Mouse (Mus musculus) intestine, embryonic 15.5 days (tissue): ENCODE results near the gene Cep170. TPM values are rescaled to one million over a fixed set of nuclear protein-coding genes. Genes with fewer than 3 reads are reported as not detected.

Experiments
- ATAC-seq: fragments of 200-750 bp; cut with Nextera tagmentation; 2 replicates; pipeline ENCODE4 v1.8.0; 2017; ENCODE audit warnings: moderate TSS enrichment, moderate library complexity
- H3K27ac ChIP-seq: fragments of 300-500 bp; sonication (generic); 2 replicates; pipeline ENCODE4 v1.5.1; 2015; ENCODE audit warnings: mild to moderate bottlenecking, inconsistent platforms
- H3K27me3 ChIP-seq: fragments of 300-500 bp; sonication (generic); replicated peaks from 2 replicates; pipeline ENCODE4 v1.6.1; 2015; ENCODE audit warnings: inconsistent platforms
- H3K36me3 ChIP-seq: fragments of 300-500 bp; sonication (generic); 2 replicates; pipeline ENCODE4 v1.6.1; 2015; ENCODE audit warnings: inconsistent platforms
- H3K4me1 ChIP-seq: fragments of 300-500 bp; sonication (generic); replicated peaks from 2 replicates; pipeline ENCODE4 v1.6.1; 2015; ENCODE audit warnings: inconsistent platforms
- H3K4me2 ChIP-seq: fragments of 300-500 bp; sonication (generic); replicated peaks from 2 replicates; pipeline ENCODE4 v1.6.1; 2015; ENCODE audit warnings: mild to moderate bottlenecking, inconsistent platforms
- H3K4me3 ChIP-seq: fragments of 300-500 bp; sonication (generic); replicated peaks from 2 replicates; pipeline ENCODE4 v1.5.1; 2015; ENCODE audit warnings: inconsistent platforms
- H3K9ac ChIP-seq: fragments of 300-500 bp; sonication (generic); 2 replicates; pipeline ENCODE4 v1.6.1; 2015; ENCODE audit warnings: inconsistent platforms
- H3K9me3 ChIP-seq: fragments of 300-500 bp; sonication (generic); 2 replicates; pipeline ENCODE4 v1.6.1; 2016; ENCODE audit warnings: inconsistent platforms
- WGBS: fragments of 180-500 bp; shearing (Covaris S2); methylation state at CpG from one replicate; pipeline ENCODE4 v1.1.7; 2015; 5-methylcytosine and 5-hydroxymethylcytosine counted together
- microRNA counts: library from miRNA; unstranded; fragments of <30 nt; microRNA quantifications from one replicate; lab custom pipeline; 2016
- polyA plus RNA-seq: library from polyadenylated mRNA; unstranded; fragments of >200 nt; fragmentation: Nextera tagmentation; extraction: Ambion mirVana; gene quantifications from 2 replicates; pipeline ENCODE4 v1.2.1, GENCODE M21; 2015

Cep170 gene
- polyA plus RNA-seq, 1 experiment from 2014 or later = 17.6 TPM

- no peak overlapping the region for H3K4me2 ChIP-seq
- no peak overlapping the region for H3K4me3 ChIP-seq
- H3K36me3 ChIP-seq = no peaks in the 10 kb centered on the region
- WGBS = 74% methylated on average over 8 of the region's 8 CpGs
- H3K27me3 ChIP-seq = no peaks in the 10 kb centered on the region
- no peak overlapping the region for H3K9ac ChIP-seq
- H3K9me3 ChIP-seq = no peaks in the 10 kb centered on the region
- ATAC-seq = no peak
- no peak overlapping the region for H3K27ac ChIP-seq
- H3K4me1 ChIP-seq = no peaks in the 10 kb centered on the region
Measured at GRCm38 (mm10) chr1:176723858-176724713, 89.8 kb downstream of the Cep170 start.

- 44% methylated on average over 2 of the region's 2 CpGs for WGBS
- H3K4me1 ChIP-seq = no peaks in the 10 kb centered on the region
- H3K9me3 ChIP-seq = no peaks in the 10 kb centered on the region
Measured at GRCm38 (mm10) chr1:176712436-176712835, 101.4 kb downstream of the Cep170 start.

GRCm38 (mm10) chr1:176700226-176700625 lies 113.6 kb downstream of the Cep170 start:
- no peak overlapping the region for H3K4me2 ChIP-seq
- H3K27me3 ChIP-seq = no peaks in the 10 kb centered on the region
- no peaks in the 10 kb centered on the region for H3K9me3 ChIP-seq
- H3K4me3 ChIP-seq = no peak overlapping the region
- H3K36me3 ChIP-seq = no peaks in the 10 kb centered on the region
- ATAC-seq = no peak
- no peak overlapping the region for H3K9ac ChIP-seq
- 93% methylated on average over 1 of the region's 1 CpGs for WGBS
- H3K27ac ChIP-seq = no peak overlapping the region
- H3K4me1 ChIP-seq = no peaks in the 10 kb centered on the region

More at GRCm38 (mm10) chr1:176712436-176712835, 101.4 kb downstream of the Cep170 start:
- Histone ChIP-seq H3K36me3 (no peaks in the 10 kb centered on the region), H3K27me3 (no peaks in the 10 kb centered on the region), H3K9ac (no peak overlapping the region), H3K27ac (no peak overlapping the region), H3K4me2 (no peak overlapping the region), H3K4me3 (no peak overlapping the region)
- no peak for ATAC-seq

DNA sequence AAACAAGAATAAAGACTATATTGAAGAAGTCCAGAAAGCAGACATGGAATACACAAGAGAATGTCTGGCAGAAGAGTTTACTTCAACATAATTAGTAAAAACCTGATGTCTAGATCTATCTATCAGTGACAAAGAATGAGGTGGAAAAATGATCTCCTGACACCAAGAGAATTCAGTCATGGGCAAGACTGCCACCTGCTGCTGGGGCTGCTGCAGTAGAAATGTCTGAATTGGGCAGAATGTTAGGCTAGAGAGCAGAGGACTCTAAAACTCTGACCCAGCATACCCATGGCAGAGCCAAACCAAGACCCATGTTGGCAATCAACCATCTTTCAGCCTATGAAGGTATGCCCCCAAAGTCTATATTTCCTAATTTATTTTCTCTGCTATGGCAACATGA lies 114.1 kb downstream of the Cep170 start:
- H3K27ac ChIP-seq = no peak overlapping the region
- H3K36me3 ChIP-seq = no peaks in the 10 kb centered on the region
- H3K4me3 ChIP-seq = no peak overlapping the region
- ATAC-seq = no peak
- H3K4me1 ChIP-seq = no peaks in the 10 kb centered on the region
- no peak overlapping the region for H3K4me2 ChIP-seq
- H3K9me3 ChIP-seq = no peaks in the 10 kb centered on the region
- no peaks in the 10 kb centered on the region for H3K27me3 ChIP-seq
- H3K9ac ChIP-seq = no peak overlapping the region

DNA sequence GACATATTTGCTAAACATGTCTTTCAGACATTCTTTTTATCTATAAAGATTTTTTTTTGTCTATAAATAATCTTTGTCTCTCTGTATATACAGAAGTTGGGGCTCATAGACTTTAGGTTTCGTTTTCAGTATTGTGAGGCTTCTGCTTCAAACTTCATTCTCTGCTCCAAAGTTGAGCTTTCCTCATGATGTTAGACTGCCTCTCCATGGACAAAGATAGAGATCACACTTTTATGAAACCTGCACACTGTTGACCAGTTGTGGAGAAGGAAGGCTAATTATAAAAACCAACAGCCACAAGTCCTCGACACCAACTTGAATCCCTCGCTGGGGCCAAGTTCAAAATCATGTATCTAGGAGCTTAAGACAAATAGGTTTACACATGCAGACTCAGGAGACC lies 115.2 kb downstream of the Cep170 start:
- 81% methylated on average over 3 of the region's 3 CpGs for WGBS
- no peaks in the 10 kb centered on the region for H3K36me3 ChIP-seq
- no peak overlapping the region for H3K4me2 ChIP-seq
- H3K9me3 ChIP-seq = no peaks in the 10 kb centered on the region
- H3K27me3 ChIP-seq = no peaks in the 10 kb centered on the region
- ATAC-seq = no peak
- no peak overlapping the region for H3K4me3 ChIP-seq
- H3K27ac ChIP-seq = no peak overlapping the region
- H3K9ac ChIP-seq = no peak overlapping the region
- H3K4me1 ChIP-seq = no peaks in the 10 kb centered on the region

GRCm38 (mm10) chr1:176697091-176697490 lies 116.8 kb downstream of the Cep170 start:
- WGBS = 19% methylated on average over 7 of the region's 7 CpGs
- Histone ChIP-seq H3K36me3 (no peaks in the 10 kb centered on the region), H3K27me3 (no peaks in the 10 kb centered on the region), H3K4me3 (no peak overlapping the region), H3K4me2 (no peak overlapping the region), H3K27ac (no peak overlapping the region), H3K9ac (no peak overlapping the region), H3K9me3 (no peaks in the 10 kb centered on the region), H3K4me1 (no peaks in the 10 kb centered on the region)
- no peak for ATAC-seq

- Histone ChIP-seq H3K27me3 (no peaks in the 10 kb centered on the region), H3K36me3 (no peaks in the 10 kb centered on the region), H3K4me2 (no peak overlapping the region), H3K4me1 (no peaks in the 10 kb centered on the region), H3K4me3 (no peak overlapping the region), H3K9ac (no peak overlapping the region), H3K9me3 (no peaks in the 10 kb centered on the region), H3K27ac (no peak overlapping the region)
- no peak for ATAC-seq
- 92% methylated on average over 11 of the region's 11 CpGs for WGBS
Measured at GRCm38 (mm10) chr1:176691101-176691500, 122.8 kb downstream of the Cep170 start.

DNA sequence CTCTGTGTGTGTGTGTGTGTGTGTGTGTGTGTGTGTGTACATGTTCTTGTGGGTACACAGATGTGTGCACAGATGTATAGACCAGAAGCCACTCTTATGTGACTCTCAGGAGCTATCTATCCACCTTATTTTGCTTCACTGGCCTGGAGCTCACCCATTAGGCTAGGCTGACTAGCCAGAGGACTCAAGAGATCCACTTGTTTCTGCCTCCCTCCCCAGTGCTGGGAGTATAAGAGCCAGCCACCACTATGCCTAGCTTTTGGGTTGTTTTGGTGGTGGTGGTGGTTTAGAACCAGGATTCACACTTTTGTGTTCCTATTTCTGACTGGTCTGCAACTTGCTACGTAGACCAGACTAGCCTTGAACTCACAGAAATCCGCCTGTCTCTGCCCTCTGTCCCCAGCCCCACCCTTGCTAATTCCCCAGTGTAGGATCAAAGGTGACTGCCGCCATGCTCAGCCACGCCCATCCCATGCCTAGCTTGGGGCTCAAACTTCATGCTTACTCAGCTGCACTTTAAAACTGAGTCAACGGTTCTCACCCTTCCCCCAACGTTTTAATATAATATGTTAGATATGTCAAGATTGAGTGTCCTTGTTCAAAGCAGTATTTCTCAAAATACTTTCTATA lies 125.5 kb downstream of the Cep170 start:
- Histone ChIP-seq H3K27me3 (no peaks in the 10 kb centered on the region), H3K27ac (no peak overlapping the region), H3K4me3 (no peak overlapping the region), H3K4me1 (no peaks in the 10 kb centered on the region), H3K4me2 (no peak overlapping the region), H3K9ac (no peak overlapping the region), H3K9me3 (no peaks in the 10 kb centered on the region), H3K36me3 (no peaks in the 10 kb centered on the region)
- 77% methylated on average over 6 of the region's 6 CpGs for WGBS
- no peak for ATAC-seq

MicroRNA genes within 50 kb of the gene (microRNA counts, 519-probe panel; counts per million panel counts)
- microRNA mmu-miR-350 (lab: Ali Mortazavi, UCI) = 2,984 counts per million, percentile 76 among the panel's probes with 10 or more counts

Other genes with a start within 250 kb of the Cep170 start
- gene Sdccag8, start 593 bp upstream of the Cep170 start, polyA plus RNA-seq = 23.9 and 24.7 TPM in 2 replicates